Mouse (Mus musculus) liver, postnatal 0 days (tissue): Measurements from ENCODE around the gene Pnma1.

Source experiments
- CTCF ChIP-seq: sonication (generic); IDR thresholded peaks from 2 replicates; pipeline ENCODE4 v1.5.1; 2016; ENCODE audit warnings: antibody characterized with exemption, low read depth
- EP300 ChIP-seq: IDR thresholded peaks from 2 replicates; pipeline ENCODE4 v1.6.1; 2016; ENCODE audit warnings: antibody characterized with exemption, low read depth, mild to moderate bottlenecking

GRCm38 (mm10) chr12:84170610-84171009 lies 22.3 kb upstream of the Pnma1 start:
- TF ChIP-seq CTCF (no peak), EP300 (no peak)
